Mouse (Mus musculus) liver, embryonic 11.5 days (tissue): ENCODE results near the gene Stpg4. TPM values are rescaled to one million over a fixed set of nuclear protein-coding genes. Genes with fewer than 3 reads are reported as not detected.

Source experiments
- ATAC-seq: fragments of 200-750 bp; cut with Nextera tagmentation; replicated peaks from 2 replicates; pipeline ENCODE4 v1.8.0; 2017; ENCODE audit warnings: moderate number of reproducible peaks, mild to moderate bottlenecking, moderate TSS enrichment, moderate library complexity; ENCODE audit not compliant: low FRiP score
- DNase-seq: peaks from one replicate; pipeline ENCODE4 v3.0.0-alpha.2; 2017; ENCODE audit warnings: low spot score
- H3K27ac ChIP-seq: fragments of 300-500 bp; sonication (generic); 2 replicates; pipeline ENCODE4 v1.5.1; 2014; ENCODE audit warnings: mild to moderate bottlenecking, low read depth, low read length, control low read depth
- H3K27me3 ChIP-seq: fragments of 300-500 bp; sonication (generic); replicated peaks from 2 replicates; pipeline ENCODE4 v1.6.1; 2014; ENCODE audit warnings: low read length, mixed read lengths; ENCODE audit not compliant: control insufficient read depth, insufficient read depth
- H3K36me3 ChIP-seq: fragments of 300-500 bp; sonication (generic); 2 replicates; pipeline ENCODE4 v1.6.1; 2014; ENCODE audit warnings: mild to moderate bottlenecking, low read length, moderate library complexity, mixed read lengths; ENCODE audit not compliant: control insufficient read depth, insufficient read depth
- H3K4me1 ChIP-seq: fragments of 300-500 bp; sonication (generic); replicated peaks from 2 replicates; pipeline ENCODE4 v1.6.1; 2014; ENCODE audit warnings: low read length, mixed read lengths; ENCODE audit not compliant: control insufficient read depth, insufficient read depth
- H3K4me2 ChIP-seq: fragments of 300-500 bp; sonication (generic); 2 replicates; pipeline ENCODE4 v1.6.1; 2014; ENCODE audit warnings: mild to moderate bottlenecking, control low read depth, moderate library complexity
- H3K4me3 ChIP-seq: fragments of 300-500 bp; sonication (generic); 2 replicates; pipeline ENCODE4 v1.5.1; 2014; ENCODE audit warnings: low read depth, low read length, control low read depth
- H3K9ac ChIP-seq: fragments of 300-500 bp; sonication (generic); 2 replicates; pipeline ENCODE4 v1.6.1; 2014; ENCODE audit warnings: low read depth, low read length, control low read depth
- H3K9me3 ChIP-seq: fragments of 300-500 bp; sonication (generic); 2 replicates; pipeline ENCODE4 v1.6.1; 2016; ENCODE audit warnings: low read length, inconsistent platforms, mixed read lengths; ENCODE audit not compliant: control insufficient read depth
- WGBS: fragments of 180-500 bp; shearing (Covaris S2); extraction: QIAGEN DNeasy Blood & Tissue Kit; methylation state at CpG from one replicate; pipeline ENCODE4 v1.1.7; 2014; 5-methylcytosine and 5-hydroxymethylcytosine counted together
- polyA plus RNA-seq: library from polyadenylated mRNA; unstranded; fragments of >200 nt; fragmentation: Nextera tagmentation; extraction: Ambion mirVana; gene quantifications from 2 replicates; pipeline ENCODE4 v1.2.1, GENCODE M21; 2014

Gene Stpg4
- polyA plus RNA-seq, 1 experiment from 2014 or later = not detected

GRCm38 (mm10) chr17:87378354-87379159, 49.0 kb downstream of the Stpg4 start:
- peak overlapping the region; percentile 59; the same call in 1 of the 2 replicates for H3K27ac ChIP-seq
- peaks cover 27% of the 10 kb centered on the region for H3K4me1 ChIP-seq
- H3K4me3 ChIP-seq = no peak overlapping the region
- WGBS = 71% methylated on average over 16 of the region's 16 CpGs
- H3K9ac ChIP-seq = no peak overlapping the region
- H3K27me3 ChIP-seq = no peaks in the 10 kb centered on the region
- no peaks in the 10 kb centered on the region for H3K9me3 ChIP-seq
- no peak; the same call in 1 of the 2 replicates for ATAC-seq
- no peak overlapping the region for H3K4me2 ChIP-seq
- DNase-seq = no peak
- H3K36me3 ChIP-seq = no peaks in the 10 kb centered on the region

GRCm38 (mm10) chr17:87377536-87377935, 50.0 kb downstream of the Stpg4 start:
- WGBS = 74% methylated on average over 6 of the region's 6 CpGs
- H3K4me1 ChIP-seq = peaks cover 27% of the 10 kb centered on the region

GRCm38 (mm10) chr17:87376831-87377471, 50.6 kb downstream of the Stpg4 start:
- Histone ChIP-seq H3K4me1 (peaks cover 27% of the 10 kb centered on the region), H3K27ac (peak overlapping the region; percentile 59; the same call in 1 of the 2 replicates), H3K36me3 (no peaks in the 10 kb centered on the region), H3K9me3 (no peaks in the 10 kb centered on the region), H3K4me2 (no peak overlapping the region), H3K9ac (no peak overlapping the region), H3K4me3 (no peak overlapping the region), H3K27me3 (no peaks in the 10 kb centered on the region)
- DNase-seq = no peak
- 82% methylated on average over 6 of the region's 6 CpGs for WGBS
- no peak; the same call in 1 of the 2 replicates for ATAC-seq

More at GRCm38 (mm10) chr17:87377536-87377935, 50.0 kb downstream of the Stpg4 start:
- Histone ChIP-seq H3K27ac (peak overlapping the region; percentile 59; the same call in 1 of the 2 replicates), H3K9ac (no peak overlapping the region), H3K27me3 (no peaks in the 10 kb centered on the region), H3K36me3 (no peaks in the 10 kb centered on the region), H3K9me3 (no peaks in the 10 kb centered on the region), H3K4me3 (no peak overlapping the region), H3K4me2 (no peak overlapping the region)
- ATAC-seq = no peak
- no peak for DNase-seq

GRCm38 (mm10) chr17:87375941-87376511, 51.5 kb downstream of the Stpg4 start:
- peak overlapping the region; percentile 59; the same call in 1 of the 2 replicates for H3K27ac ChIP-seq
- peaks cover 27% of the 10 kb centered on the region for H3K4me1 ChIP-seq
- ATAC-seq (0 out of 2 replicates have a peak, but pooled peaks have one; percentile 18), DNase-seq (no peak)
- 39% methylated on average over 10 of the region's 10 CpGs for WGBS
- H3K4me2 ChIP-seq = no peak overlapping the region
- H3K27me3 ChIP-seq = no peaks in the 10 kb centered on the region
- H3K9ac ChIP-seq = no peak overlapping the region
- H3K9me3 ChIP-seq = no peaks in the 10 kb centered on the region
- no peaks in the 10 kb centered on the region for H3K36me3 ChIP-seq
- no peak overlapping the region for H3K4me3 ChIP-seq

- ATAC-seq = no peak
- no peak overlapping the region for H3K4me3 ChIP-seq
- peaks cover 17% of the 10 kb centered on the region for H3K4me1 ChIP-seq
- H3K9ac ChIP-seq = no peak overlapping the region
- H3K4me2 ChIP-seq = no peak overlapping the region
- H3K9me3 ChIP-seq = no peaks in the 10 kb centered on the region
- DNase-seq = no peak
- no peak overlapping the region for H3K27ac ChIP-seq
- H3K36me3 ChIP-seq = no peaks in the 10 kb centered on the region
- 84% methylated on average over 9 of the region's 9 CpGs for WGBS
- no peaks in the 10 kb centered on the region for H3K27me3 ChIP-seq
Measured at GRCm38 (mm10) chr17:87373327-87373726, 54.2 kb downstream of the Stpg4 start.

- WGBS = 87% methylated on average over 7 of the region's 7 CpGs
- H3K36me3 ChIP-seq = no peaks in the 10 kb centered on the region
- peaks cover 23% of the 10 kb centered on the region for H3K4me1 ChIP-seq
- no peak overlapping the region for H3K4me2 ChIP-seq
- H3K4me3 ChIP-seq = no peak overlapping the region
- DNase-seq = no peak
- no peak overlapping the region for H3K9ac ChIP-seq
- H3K9me3 ChIP-seq = no peaks in the 10 kb centered on the region
- no peak for ATAC-seq
- H3K27ac ChIP-seq = no peak overlapping the region
- no peaks in the 10 kb centered on the region for H3K27me3 ChIP-seq
Measured at GRCm38 (mm10) chr17:87372189-87372588, 55.4 kb downstream of the Stpg4 start.

GRCm38 (mm10) chr17:87369270-87369759, 58.2 kb downstream of the Stpg4 start:
- Histone ChIP-seq H3K4me3 (no peak overlapping the region), H3K4me1 (peaks cover 31% of the 10 kb centered on the region), H3K4me2 (no peak overlapping the region), H3K27ac (no peak overlapping the region), H3K9me3 (no peaks in the 10 kb centered on the region), H3K9ac (no peak overlapping the region), H3K36me3 (no peaks in the 10 kb centered on the region), H3K27me3 (no peaks in the 10 kb centered on the region)
- 81% methylated on average over 18 of the region's 18 CpGs for WGBS
- no peak for DNase-seq
- no peak for ATAC-seq

- DNase-seq (no peak), ATAC-seq (no peak)
- Histone ChIP-seq H3K9ac (no peak overlapping the region), H3K27ac (no peak overlapping the region), H3K27me3 (no peaks in the 10 kb centered on the region), H3K36me3 (no peaks in the 10 kb centered on the region), H3K9me3 (no peaks in the 10 kb centered on the region), H3K4me3 (no peak overlapping the region), H3K4me1 (peaks cover 32% of the 10 kb centered on the region), H3K4me2 (no peak overlapping the region)
- WGBS = 82% methylated on average over 10 of the region's 10 CpGs
Measured at GRCm38 (mm10) chr17:87368481-87368880, 59.1 kb downstream of the Stpg4 start.
